Mouse (Mus musculus): Measurements from ENCODE around the gene Izumo2.

Gene Izumo2

DNA sequence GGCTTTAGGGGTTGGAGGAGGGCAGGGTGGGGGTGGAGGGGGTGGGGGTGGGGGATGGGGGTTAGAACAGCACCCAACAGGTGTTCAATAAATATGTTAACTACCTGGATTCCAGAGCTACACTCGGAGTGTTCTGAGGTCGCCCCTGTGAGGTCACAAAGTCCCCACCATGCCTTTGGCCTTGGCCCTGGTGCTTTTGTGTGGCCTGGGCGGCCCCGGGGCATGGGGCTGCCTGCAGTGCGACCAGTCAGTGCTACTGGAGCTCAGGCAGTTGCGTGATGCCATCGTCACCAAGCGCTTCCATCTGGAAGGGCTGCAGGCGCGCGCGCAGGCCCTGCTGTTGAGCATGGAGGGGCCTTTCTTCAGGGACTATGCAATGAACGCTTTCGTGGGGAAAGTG is at the start of gene Izumo2:
Izumo2 (plus strand) TSS at position 169 of the 400 bp plus-strand sequence.
- no peak for DNase-seq (ENCODE audit: low read depth)

DNA sequence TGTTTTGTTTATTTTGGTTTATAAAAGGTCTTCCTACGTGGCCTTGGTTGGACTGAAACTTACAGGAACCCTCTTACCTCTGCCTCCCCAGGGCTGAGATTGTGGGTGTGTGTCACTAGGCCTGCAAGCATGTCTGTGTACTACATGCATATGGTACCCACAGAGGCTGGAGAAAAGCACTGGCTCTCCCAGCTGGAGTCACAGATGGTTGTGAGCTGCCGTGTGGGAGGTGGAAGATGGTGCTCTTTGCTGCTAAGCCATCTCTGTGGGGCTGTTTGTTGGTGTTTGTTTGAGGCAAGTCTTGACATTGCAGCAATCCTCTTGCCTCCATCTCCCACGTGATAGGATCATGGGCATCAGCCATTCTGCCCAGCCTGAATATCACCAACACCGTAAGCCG is 47.3 kb upstream of the Izumo2 start:
- no peak for DNase-seq (ENCODE audit: low read depth)

DNA sequence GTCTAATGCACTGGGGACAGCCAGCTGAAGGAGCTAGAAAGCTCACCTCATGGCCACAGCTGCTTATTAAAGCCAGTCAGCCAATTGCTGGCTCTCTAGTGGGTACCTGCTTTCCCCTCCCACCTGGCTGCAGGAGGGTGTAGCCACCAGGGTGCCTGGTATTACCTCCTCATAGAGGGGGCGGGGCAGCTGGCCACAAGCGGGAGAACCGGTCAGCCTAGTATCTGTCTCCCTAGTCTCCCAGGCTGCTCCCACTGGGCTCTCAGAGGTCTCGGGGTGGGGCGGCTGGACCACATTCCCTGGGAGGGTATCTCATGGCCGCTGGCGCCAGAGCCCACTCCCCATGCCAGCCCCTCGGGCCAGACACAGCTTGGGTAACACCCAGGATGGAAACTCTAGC is 46.4 kb upstream of the Izumo2 start:
- no peak for DNase-seq (ENCODE audit: low read depth)

DNA sequence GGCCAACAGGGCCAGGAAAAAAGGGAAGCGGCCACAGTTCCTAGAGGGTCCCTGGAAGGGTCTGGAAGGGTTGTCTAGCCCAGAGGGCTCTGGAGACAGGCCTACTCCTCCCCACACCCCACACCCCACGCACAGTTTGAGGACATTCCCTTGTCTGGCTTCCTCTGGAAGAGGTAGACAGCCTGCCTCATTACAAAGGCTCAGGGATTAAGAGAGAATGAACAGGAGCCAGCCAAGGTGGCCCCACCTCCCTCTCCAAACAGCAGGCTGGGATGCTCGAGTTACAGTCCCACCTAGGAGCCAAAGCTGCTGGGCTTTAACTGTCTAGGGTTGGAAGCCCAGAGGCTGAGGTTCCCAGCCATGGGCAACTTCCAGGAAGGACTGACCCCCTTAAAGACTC is 46.0 kb upstream of the Izumo2 start:
- no peak for DNase-seq (ENCODE audit: low read depth)

DNA sequence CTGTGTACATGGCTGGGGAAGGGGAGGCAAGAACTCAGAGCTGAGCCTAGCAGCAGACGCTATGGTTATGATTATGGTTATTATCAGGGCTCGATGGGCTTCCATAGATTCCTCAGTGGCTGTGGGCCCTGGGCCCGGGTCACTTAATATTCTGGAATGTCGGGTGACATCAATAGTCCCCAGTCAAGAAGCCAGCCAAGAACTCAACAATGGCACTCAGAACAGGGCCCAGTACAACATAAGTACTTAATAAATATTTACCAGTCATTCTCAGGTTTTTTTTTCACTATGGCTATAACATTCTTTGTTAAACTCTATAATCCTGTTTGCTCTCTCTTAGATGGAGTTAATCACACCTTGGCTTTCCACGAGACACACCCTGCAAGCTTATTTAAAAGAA is 45.0 kb upstream of the Izumo2 start:
- no peak for DNase-seq (ENCODE audit: low read depth)

DNA sequence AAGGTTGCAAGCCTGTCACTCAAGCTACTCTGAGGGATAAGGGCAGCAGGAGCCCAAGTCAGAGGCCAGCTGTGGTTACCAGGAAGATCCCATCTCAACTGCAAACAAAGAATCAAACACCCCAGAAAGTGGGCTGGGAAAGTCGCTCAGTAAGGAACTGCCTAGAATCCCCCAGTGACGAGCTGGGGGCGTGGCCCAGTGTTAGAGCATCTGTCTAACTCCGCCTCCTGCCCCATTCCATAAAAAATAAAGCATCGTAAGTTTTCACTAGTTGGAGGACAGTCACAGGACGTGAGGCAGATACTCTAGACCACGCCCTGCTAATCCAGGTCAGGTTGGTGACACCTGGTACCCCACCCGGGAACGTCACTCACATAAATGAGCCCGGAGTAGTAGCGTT is 43.8 kb upstream of the Izumo2 start:
- DNase-seq (ENCODE audit: low read depth) = no peak

DNA sequence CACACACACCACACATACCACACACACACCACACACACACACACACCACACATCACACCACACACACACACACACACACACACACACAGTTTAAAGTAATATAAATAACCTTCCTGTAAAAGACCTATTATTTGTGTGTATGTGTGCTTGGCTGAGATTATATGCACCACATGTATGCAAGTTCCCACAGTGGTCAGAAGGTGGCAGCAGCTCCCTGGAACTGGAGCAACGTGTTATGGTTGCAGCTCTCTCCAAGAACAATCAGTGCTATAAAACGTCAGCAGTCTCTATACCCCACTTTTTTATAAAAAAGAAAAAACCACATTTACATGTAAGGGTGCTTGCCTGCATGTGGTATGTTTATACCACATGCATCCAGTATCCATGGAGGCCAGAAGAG is 42.1 kb upstream of the Izumo2 start:
- no peak for DNase-seq (ENCODE audit: low read depth)

DNA sequence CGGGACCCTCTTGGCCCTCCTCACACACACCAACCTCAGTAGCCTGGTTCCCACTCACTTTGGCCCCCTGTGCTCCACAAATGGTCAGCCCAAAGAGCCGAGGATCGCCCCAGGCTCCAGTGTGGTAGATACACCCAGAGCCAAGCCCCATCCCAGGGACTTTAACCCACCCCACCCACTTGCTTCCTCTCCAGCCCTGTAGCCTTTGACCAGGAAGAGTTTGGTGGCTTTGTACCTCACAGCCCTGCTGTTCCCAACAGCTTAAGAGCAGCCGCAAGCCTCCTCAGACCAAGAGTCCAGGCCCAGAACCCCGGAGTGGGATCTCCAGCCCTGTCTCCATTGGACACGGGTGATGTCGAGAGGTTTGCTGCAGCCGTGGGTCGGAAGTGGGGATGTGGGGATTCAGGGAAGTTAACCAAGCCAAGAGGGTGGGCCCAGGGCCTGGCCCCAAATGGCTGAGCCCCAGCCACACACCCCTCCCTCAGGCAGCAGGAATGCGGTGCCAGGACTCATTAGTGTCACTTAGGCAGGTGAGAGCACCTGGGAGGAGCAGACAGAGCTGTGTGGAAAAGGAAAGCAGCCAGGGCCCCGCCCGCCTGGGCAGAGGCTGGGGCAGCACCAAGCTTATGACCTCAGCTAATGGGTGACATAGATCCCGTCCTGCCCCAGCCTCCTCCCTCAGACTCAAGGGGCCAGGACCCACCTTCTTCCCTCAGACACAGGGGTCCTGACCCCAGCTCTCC is 40.4 kb upstream of the Izumo2 start:
- DNase-seq (ENCODE audit: low read depth) = no peak

DNA sequence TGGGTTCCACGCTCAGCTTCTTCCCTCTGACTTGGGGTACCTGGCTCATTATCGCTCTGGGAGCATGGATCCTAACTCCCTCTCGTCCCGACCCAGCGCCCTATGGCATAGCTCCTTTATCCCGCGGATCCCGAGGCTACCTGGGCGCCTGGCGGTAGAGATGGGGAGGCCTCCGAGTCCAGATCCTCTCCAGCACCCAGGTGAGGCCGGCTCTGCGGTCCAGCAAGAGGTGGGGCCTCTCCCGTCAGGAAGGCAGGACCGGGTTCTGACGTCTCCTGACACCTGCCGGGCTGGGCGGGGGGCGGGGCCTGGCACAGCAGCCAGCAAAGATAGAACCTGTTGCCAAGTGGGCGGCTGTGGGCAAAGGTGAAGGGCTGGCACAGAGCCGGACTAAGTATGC is 39.4 kb upstream of the Izumo2 start:
- no peak for DNase-seq (ENCODE audit: low read depth)

DNA sequence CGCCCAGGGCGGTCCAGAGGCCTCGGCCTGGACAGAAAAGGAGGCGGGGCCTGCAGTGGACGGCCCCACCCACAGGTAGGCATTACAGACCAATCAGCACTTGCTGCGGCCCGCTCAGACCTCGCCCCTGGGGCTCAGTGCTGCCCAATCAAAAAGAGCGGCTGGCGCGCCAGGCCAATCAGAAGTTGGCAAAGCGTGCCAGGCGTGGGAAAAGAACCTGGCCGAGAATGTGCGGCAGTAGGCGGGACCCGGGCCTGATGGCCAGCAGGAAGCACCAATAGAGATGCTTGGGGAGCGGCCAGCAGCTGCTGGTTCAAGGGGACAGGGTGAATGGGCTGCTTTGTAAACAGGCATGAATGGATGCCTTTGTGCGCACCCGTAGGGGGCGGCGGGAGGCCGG is 37.7 kb upstream of the Izumo2 start, which contains the start of gene Myh14:
Myh14 (minus strand) TSS at position 41 of the 400 bp plus-strand sequence.
- DNase-seq (ENCODE audit: low read depth) = no peak

DNA sequence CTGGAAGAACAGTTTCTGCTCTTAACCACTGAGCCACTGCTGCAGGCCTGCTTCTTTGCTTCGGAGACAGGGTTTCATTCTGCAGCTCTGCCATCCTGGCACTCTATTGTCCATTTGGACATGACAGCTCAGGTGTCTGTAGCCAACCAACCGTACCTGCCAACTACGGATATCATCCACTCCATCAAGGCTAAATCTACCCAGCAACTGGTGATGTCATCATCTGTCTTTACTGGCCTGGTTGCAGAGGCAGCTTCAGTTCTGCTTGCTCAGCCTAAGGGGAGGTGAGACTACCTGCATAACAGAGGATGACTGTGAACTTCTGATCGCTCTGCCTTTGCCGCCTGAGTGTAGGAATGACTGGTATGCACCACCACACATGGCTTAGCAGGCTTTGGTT is 36.3 kb upstream of the Izumo2 start:
- peak; percentile 8 for DNase-seq (ENCODE audit: low read depth)

DNA sequence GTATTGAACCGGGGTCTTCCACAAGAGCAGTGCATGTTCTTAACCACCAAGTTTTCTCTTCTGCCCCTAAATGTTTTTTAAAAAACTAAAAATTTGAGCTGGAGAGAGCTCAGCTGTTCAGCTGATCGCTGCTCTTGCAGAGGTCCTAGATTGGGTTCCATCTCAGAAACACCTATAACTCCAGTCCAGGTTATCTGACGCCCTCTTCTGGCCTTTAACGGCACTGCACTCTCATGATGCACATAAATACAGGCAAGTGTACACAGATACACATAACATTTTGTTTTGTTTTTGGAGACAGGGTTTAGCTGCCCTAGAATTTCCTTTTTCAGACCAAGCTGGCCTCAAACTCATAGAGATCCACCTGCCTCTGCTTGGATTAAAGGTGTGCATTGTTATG is 34.0 kb upstream of the Izumo2 start:
- DNase-seq (ENCODE audit: low read depth) = no peak

DNA sequence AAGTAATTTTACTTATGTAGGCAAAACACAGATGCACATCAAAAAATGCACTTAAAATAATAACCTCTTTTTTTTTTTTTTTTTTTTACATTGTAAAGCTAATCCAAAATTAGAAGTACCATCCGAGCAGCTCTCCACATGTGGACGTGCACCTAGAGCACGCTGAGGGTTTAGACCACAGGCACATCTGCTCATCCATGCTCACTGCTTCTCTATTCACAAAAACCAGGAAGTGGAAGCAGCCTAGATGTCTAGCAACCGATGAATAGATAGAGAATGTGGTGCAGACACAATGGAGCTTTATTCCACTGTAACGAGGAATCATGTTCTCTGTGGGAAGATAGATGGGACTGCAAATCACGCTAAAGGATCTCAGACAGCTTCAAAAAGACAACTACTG is 33.4 kb upstream of the Izumo2 start:
- DNase-seq (ENCODE audit: low read depth) = no peak

DNA sequence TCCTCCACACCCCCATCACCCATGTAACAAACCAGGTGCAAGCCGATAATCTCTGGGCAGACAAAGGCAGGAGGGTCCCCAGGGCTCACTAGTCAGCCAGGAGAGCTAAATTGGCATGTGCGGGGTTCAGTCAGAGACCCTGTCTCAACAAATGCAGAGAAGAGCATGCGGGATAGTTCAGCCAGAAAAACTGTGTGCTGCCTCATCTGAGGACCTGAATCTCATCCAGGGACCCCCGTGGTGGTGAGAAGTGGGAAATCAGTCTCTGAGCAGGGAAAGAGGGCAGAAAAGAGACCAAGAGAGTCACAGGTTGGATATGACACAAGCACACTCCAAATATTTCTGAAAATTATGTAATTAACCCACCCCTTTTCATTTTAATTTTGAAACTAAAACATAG is 32.4 kb upstream of the Izumo2 start:
- DNase-seq (ENCODE audit: low read depth) = no peak

DNA sequence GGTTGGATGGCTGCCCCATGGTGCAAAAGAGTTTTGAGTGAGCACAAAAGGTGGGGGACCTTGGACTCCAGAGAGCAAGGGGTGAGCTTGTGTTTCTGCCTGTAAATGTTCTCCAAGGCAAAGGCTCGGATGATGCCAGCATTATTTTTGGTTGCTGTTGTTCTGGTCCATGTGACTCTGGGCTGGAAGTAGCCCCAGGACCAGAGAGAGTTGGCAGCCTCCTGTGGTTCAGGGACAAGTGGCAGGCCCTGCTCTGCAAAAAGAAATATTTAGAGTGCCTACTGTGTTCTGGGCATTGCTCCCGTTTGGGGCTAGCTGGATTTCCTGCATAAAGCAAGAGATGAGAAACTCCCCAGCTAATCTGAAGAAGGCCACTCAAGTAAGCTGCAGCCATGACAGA is 31.9 kb upstream of the Izumo2 start:
- no peak for DNase-seq (ENCODE audit: low read depth)

DNA sequence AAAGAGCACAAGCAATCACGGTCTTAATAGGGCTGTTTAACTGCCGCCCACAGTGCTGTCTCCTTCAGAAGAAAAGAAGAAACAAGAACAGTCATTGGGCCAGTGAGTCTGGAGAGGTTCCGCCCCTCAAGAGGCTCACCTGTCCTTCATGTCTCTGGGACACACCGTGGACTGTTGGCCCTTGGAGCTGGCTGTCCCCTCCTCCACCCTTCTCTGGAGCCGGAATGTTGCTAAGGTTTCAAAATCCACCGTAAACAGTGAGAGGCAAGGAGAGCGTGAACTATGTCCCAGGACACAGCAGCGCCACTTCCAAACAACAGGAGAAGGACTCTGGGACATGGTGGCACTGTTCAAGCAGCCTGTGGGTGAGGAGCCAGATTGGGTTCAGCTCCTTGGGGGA is 24.9 kb upstream of the Izumo2 start:
- no peak for DNase-seq (ENCODE audit: low read depth)

DNA sequence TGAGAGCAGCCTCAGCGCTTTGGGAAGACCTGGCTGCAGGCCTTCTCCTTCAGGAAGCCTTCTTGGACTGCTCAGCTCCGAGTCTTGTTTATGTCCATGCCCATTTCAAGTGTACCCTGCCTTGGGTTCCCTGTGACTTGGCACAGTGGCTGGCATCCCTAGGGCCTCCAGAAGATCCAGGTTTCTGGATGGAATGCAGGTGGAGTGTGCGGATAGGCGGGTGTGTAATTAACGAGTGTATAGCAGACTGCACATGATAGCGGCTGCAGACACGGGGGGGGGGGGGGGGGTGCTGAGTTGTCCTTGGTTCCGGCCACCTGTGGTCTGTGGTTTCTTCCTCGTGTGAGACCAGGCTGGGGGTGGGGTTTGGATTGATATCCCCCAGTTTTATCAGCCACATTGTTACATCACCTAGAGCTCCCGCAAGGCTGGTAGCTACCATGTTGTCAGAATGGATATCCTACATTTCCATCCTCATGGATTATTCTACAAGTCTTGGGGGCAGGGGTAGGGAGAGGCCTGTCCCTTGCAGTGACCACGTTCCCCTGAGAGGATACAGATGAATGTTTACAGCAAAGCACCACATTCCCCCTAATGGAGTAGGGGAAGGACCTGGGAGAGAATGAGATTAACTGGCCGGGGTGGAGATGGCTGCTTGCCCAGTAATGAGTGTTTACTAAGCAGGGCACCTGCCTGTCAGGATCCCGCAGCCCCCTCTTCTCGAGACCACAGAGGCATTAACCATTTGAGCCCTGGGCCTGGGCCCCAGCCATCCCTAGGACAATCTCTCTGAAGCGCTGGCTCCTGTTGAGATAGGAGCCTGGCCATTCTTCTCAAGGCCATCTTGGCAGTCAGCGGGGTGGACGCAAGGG is 22.8 kb upstream of the Izumo2 start:
- DNase-seq (ENCODE audit: low read depth) = no peak

DNA sequence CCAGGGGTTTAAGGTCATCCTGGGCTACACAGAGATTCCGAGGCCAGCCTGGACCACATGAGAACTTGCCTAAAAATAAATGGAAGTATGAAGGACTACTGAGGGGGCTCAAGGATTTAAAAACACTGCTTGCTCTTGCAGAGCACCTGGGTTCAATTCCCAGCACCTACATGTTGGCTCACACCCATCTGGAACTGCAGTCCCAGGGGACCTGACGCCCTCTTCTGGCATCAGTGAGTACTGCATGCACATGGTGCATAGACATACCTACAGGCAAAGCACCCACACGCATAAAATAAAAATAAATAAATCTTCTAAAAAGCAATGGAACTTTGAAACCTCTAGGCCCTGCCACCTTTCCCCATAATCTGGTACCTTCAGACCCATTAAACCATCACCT is 19.7 kb upstream of the Izumo2 start:
- no peak for DNase-seq (ENCODE audit: low read depth)

DNA sequence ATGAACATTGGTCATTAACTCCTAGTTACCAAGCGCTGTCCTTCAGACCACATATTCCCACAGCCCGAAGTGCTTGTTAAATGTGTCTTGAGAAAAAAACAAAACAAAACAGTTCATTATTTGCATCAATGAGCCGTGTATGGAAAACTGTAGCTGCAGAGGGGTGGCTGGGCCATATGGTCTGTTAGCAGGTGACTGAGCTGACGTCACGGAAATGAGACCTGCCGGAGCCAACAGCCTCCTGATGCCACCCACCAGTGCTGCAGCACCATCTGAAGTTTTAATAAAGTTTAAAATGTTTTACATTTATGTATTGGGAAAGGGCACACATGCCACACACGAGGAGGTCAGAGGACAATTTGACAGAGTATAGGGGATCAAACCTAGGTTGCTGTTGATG is 19.2 kb upstream of the Izumo2 start:
- no peak for DNase-seq (ENCODE audit: low read depth)

DNA sequence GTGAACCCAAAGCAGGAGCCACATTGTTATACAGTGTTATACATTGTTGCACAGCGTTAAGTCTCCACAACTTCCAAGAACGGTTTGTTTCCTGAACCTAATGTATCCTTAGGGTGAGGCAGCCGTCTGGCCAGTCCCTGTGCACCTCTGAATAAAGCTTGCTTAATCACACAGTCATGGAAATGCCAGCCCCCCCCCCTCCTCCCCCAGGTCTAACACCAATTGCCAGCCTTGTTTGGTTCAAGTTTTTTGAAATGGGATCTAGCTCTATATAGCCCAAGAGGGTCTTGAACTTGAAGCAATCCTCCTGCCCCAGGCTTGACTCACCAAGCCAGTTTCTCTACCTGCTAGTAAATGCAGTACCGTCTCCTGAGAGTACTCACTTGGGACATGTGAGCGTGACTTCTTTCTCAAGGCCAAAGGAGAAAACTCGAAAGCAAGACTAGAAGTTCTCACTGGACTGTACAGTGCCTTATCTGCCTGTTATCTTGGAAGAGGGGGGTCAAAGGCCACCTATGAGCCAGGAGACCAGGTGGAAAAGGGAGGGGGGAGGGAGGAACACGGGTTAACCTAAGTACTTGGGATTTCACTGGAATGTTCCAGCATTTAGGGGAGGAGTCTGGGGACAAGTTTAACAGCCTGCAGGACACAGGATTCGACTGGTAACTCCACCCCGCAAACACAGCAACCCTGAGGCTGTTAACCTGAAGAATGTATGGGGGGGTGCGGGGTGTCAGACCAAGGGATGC is 14.9 kb upstream of the Izumo2 start:
- DNase-seq (ENCODE audit: low read depth) = no peak

DNA sequence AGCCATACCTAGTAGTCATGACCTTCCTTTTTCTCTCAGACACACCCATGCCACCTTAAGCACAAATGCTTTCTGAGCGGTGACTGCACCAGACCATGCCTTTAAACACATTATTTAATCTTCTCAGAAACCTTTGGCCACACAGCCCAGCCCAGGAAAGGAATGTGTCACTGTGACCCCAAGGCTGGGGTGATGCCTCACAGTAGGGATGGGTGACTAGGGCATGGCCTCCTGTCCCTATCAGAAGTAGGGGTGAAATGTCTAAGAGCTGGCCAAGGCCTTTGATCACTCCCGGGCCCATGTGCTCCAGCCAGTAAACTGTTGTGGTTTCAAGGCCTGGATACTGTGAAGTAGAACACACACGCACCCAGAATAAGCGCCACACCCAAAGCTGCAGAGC is 13.3 kb upstream of the Izumo2 start:
- no peak for DNase-seq (ENCODE audit: low read depth)

DNA sequence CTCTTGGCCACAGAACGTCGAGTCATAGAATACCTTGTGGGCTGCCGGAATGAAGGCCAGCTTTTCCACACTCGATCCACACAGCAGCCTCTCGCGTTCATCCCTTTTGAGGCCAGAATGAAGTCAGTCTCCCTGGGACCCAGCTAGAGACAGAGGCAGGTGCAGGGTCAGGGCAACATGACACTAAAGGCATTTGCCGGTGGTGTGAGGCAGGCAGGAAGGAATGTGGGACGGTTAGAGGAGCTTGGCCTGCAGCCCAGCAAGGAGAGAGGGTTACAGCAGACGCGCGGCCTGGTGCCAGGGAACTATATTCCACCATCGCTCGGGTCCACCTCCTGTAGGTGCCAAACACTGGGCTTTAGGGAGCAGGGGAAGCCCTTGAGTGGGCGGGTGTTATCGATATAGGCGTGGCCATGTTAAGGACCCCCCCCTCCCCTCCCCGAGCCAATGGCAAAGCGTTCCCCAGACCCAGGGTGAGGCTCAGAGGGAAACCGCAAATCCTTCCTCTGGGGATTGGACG is 11.3 kb upstream of the Izumo2 start:
- DNase-seq (ENCODE audit: low read depth) = no peak

DNA sequence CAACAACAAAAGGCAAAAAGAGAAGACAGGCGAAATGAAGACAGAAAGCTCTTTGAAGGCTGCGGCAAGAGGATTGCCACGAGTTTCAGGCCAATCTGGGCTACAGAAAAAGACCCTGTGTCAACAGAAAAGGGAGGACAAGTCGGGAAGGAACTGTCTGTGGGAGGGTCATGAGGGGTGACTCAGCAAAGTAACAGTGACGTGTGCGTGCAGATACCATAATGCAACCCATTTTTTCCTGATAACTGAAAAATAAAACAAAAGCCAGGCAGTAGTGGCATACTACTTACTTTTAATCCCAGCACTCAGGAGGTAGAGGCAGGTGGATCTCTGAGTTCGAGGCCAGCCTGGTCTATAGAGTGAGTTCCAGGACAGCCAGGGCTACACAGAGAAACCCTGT is 10.6 kb upstream of the Izumo2 start:
- DNase-seq (ENCODE audit: low read depth) = no peak
